Mouse (Mus musculus) forebrain, embryonic 14.5 days (tissue): ENCODE data around the gene Pm20d1. TPM values are rescaled to one million over a fixed set of nuclear protein-coding genes. Genes with fewer than 3 reads are reported as not detected.

Experiments
- ATAC-seq: fragments of 200-750 bp; cut with Nextera tagmentation; 2 replicates; pipeline ENCODE4 v1.8.0; 2017; ENCODE audit warnings: mild to moderate bottlenecking, moderate library complexity
- DNase-seq: peaks from one replicate; pipeline ENCODE4 v3.0.0-alpha.2; 2015; ENCODE audit warnings: low spot score
- H3K27ac ChIP-seq: fragments of 300-500 bp; sonication (generic); 2 replicates; pipeline ENCODE4 v1.5.1; 2014; ENCODE audit warnings: low read depth, mild to moderate bottlenecking, control low read depth, low read length, moderate library complexity
- H3K27me3 ChIP-seq: fragments of 300-500 bp; sonication (generic); replicated peaks from 2 replicates; pipeline ENCODE4 v1.6.1; 2014; ENCODE audit warnings: low read length, control low read depth, mixed read lengths; ENCODE audit not compliant: control insufficient read depth, insufficient read depth
- H3K36me3 ChIP-seq: fragments of 300-500 bp; sonication (generic); 2 replicates; pipeline ENCODE4 v1.6.1; 2014; ENCODE audit warnings: low read length, control low read depth; ENCODE audit not compliant: control insufficient read depth, insufficient read depth
- H3K4me1 ChIP-seq: fragments of 300-500 bp; sonication (generic); 2 replicates; pipeline ENCODE4 v1.6.1; 2014; ENCODE audit warnings: antibody characterized with exemption, low read length, control low read depth; ENCODE audit not compliant: control insufficient read depth, insufficient read depth
- H3K4me2 ChIP-seq: fragments of 300-500 bp; sonication (generic); 2 replicates; pipeline ENCODE4 v1.6.1; 2014; ENCODE audit warnings: mild to moderate bottlenecking, control low read depth, low read length
- H3K4me3 ChIP-seq: fragments of 300-500 bp; sonication (generic); 2 replicates; pipeline ENCODE4 v1.5.1; 2014; ENCODE audit warnings: low read depth, low read length, control low read depth
- H3K9ac ChIP-seq: fragments of 300-500 bp; sonication (generic); 2 replicates; pipeline ENCODE4 v1.6.1; 2014; ENCODE audit warnings: mild to moderate bottlenecking, low read length, control low read depth, moderate library complexity
- H3K9me3 ChIP-seq: fragments of 300-500 bp; sonication (generic); replicated peaks from 2 replicates; pipeline ENCODE4 v1.6.1; 2016; ENCODE audit warnings: low read length, control low read depth, mixed read lengths; ENCODE audit not compliant: control insufficient read depth
- WGBS: fragments of 180-500 bp; shearing (Covaris S2); extraction: QIAGEN DNeasy Blood & Tissue Kit; methylation state at CpG from one replicate; pipeline ENCODE4 v1.1.7; 2014; 5-methylcytosine and 5-hydroxymethylcytosine counted together
- polyA plus RNA-seq: library from polyadenylated mRNA; unstranded; fragments of >200 nt; fragmentation: Nextera tagmentation; extraction: Ambion mirVana; gene quantifications from 2 replicates; pipeline ENCODE4 v1.2.1, GENCODE M21; 2014

Pm20d1 gene
- polyA plus RNA-seq, 1 experiment from 2014 or later: 0.42 TPM

DNA sequence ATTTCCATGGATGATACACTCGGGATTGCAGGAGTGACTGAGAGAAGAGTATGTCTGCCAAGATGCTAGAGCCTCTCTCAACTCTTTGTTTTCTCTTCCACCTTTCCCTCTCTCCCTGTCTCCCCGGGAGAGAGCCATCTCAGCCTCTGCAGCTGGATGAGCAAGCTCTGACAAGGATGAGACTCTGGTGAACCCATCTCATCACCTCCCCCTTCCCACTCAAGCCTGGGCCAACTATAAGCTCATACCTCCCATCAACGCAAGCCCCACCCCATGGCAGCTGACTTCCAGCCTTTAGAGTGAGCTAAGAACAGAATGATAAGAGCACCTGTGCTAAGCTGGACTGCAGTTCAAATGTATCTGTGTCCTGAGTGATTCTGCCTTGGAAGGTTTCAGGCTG is 27.9 kb upstream of the Pm20d1 start:
- H3K27ac ChIP-seq: no peak overlapping the region
- ATAC-seq (no peak), DNase-seq (no peak)
- 0 out of 2 replicates have a peak, but pooled peaks cover 9% of the 10 kb centered on the region for H3K4me1 ChIP-seq
- H3K27me3 ChIP-seq: no peaks in the 10 kb centered on the region
- WGBS: 79% methylated on average over 3 of the region's 3 CpGs
- H3K4me2 ChIP-seq: no peak overlapping the region
- no peak overlapping the region for H3K4me3 ChIP-seq
- H3K9ac ChIP-seq: no peak overlapping the region
- H3K9me3 ChIP-seq: peaks cover 3% of the 10 kb centered on the region; the same call in 1 of the 2 replicates
- no peaks in the 10 kb centered on the region for H3K36me3 ChIP-seq

DNA sequence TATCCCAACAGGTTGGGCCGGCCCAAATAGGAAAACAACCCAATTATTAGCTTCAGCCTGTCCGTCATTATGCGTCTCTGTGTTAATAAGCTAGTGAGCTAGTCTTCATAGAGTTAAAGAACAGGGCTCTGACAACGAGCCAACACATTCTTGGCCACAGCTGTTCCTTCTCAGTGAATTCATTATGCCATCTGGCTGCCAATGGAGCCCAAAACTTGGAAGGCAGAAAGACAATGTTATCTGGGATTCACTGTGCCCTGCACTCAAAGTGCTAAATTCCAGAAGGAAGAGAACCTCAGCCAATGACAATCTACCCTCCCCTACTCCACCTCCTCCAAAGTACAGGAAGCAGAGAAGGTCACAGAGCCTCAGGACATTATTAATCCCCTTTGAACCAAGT is 26.5 kb upstream of the Pm20d1 start:
- H3K4me3 ChIP-seq: no peak overlapping the region
- no peak overlapping the region for H3K4me2 ChIP-seq
- peak overlapping the region; percentile 64 for H3K27ac ChIP-seq
- WGBS: 11% methylated on average over 4 of the region's 4 CpGs
- peak; percentile 93 for ATAC-seq
- H3K4me1 ChIP-seq: 0 out of 2 replicates have a peak, but pooled peaks cover 9% of the 10 kb centered on the region
- no peaks in the 10 kb centered on the region for H3K27me3 ChIP-seq
- peaks cover 3% of the 10 kb centered on the region; the same call in 1 of the 2 replicates for H3K9me3 ChIP-seq
- DNase-seq: peak; percentile 97
- no peak overlapping the region for H3K9ac ChIP-seq
- H3K36me3 ChIP-seq: no peaks in the 10 kb centered on the region

DNA sequence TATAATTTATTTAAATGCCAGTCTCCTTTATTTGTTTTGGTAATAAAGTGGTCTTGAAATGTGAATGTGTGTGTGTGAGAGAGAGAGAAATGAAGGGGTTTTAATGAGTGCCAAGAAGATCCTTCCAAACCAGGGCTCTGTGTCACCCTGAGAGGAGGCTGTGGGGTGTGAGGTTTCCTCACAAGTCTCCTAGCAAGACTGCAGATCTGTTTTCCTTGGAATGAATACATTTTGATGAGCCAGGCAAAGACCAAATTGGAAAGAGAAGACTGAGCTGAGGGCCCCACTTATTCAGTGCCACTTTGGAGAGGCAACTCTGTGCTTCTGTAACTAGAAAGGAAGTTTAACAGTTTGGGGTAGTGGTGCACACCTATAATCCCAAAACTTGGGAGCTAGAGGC is 25.7 kb upstream of the Pm20d1 start:
- Histone ChIP-seq H3K4me2 (no peak overlapping the region), H3K9me3 (peaks cover 3% of the 10 kb centered on the region; the same call in 1 of the 2 replicates)

DNA sequence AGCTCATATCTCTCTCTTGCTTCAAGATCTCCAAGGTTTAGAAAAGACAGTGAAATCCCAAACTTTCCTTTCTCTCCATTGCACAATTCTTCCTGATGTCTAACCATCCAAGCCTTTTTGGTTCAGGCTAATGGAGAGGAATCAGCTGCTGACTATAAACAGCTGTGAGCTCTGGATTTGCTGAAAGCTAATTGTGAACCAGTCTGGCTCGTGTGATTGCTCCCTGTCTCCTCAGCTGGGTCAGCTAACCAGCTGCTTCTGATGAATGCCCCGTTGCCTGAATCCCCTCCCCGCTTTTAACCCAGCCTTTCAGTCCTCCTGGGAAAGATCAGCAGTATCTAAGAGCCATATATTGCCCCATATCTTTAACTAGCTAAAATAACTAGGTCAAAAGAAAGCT is 2.6 kb upstream of the Pm20d1 start:
- Histone ChIP-seq H3K4me2 (no peak overlapping the region), H3K9me3 (no peaks in the 10 kb centered on the region), H3K9ac (no peak overlapping the region), H3K36me3 (no peaks in the 10 kb centered on the region), H3K4me3 (no peak overlapping the region), H3K27ac (no peak overlapping the region), H3K27me3 (0 out of 2 replicates have a peak, but pooled peaks cover 4% of the 10 kb centered on the region), H3K4me1 (peaks cover 2% of the 10 kb centered on the region; the same call in 1 of the 2 replicates)
- peak; percentile 63 for DNase-seq
- ATAC-seq: peak; percentile 40; the same call in 1 of the 2 replicates
- WGBS: 27% methylated on average over 3 of the region's 3 CpGs

More for the DNA sequence above, 25.7 kb upstream of the Pm20d1 start:
- ATAC-seq (no peak), DNase-seq (no peak)
- Histone ChIP-seq H3K36me3 (no peaks in the 10 kb centered on the region), H3K27ac (peak overlapping the region; percentile 64; the same call in 1 of the 2 replicates), H3K9ac (no peak overlapping the region), H3K4me1 (0 out of 2 replicates have a peak, but pooled peaks cover 9% of the 10 kb centered on the region), H3K4me3 (no peak overlapping the region), H3K27me3 (no peaks in the 10 kb centered on the region)

DNA sequence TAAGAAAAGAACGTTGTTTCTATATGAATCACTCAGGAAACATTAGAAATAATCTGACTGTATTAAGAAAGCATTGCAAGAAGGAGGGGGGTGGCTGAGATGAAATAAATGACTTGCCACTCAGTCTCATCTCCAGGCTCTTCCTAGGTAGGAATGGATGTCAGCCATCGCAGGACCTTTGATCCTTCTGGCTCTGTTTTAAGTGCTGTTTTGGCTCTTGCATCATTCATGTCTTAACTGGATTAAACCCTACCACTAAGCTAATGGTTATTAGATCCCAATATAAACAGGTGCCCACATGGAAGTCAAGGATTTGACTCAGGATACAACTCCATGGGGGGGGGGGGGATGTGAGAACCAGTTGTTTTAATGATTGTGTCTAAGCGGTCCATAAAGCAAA is 2.0 kb upstream of the Pm20d1 start:
- H3K9ac ChIP-seq: no peak overlapping the region
- no peak overlapping the region for H3K27ac ChIP-seq
- DNase-seq (no peak), ATAC-seq (no peak)
- no peak overlapping the region for H3K4me2 ChIP-seq
- 0 out of 2 replicates have a peak, but pooled peaks cover 4% of the 10 kb centered on the region for H3K27me3 ChIP-seq
- H3K9me3 ChIP-seq: no peaks in the 10 kb centered on the region
- H3K36me3 ChIP-seq: no peaks in the 10 kb centered on the region
- peaks cover 2% of the 10 kb centered on the region; the same call in 1 of the 2 replicates for H3K4me1 ChIP-seq
- no peak overlapping the region for H3K4me3 ChIP-seq
- WGBS: 88% methylated on average over 3 of the region's 3 CpGs

DNA sequence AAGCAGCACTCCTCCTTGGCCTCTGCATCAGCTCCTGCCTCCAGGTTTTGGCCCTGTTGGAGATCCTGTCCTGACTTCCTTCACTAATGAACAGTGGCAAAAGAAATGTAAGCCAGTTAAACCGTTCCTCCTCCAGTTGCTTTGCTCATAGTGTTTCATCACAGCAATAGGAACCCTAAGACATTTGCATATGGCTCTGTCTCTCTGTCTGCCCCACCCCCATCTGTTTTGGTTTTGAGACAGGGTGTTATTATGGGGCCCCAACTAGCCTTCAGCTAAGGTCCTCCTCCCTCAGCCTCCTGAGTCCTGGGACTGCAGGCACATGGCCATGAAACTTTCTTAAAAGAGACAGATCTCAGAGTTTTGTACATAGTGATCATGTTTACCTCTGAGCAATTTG is 2.8 kb downstream of the Pm20d1 start:
- no peak for ATAC-seq
- peaks cover 2% of the 10 kb centered on the region; the same call in 1 of the 2 replicates for H3K4me1 ChIP-seq
- DNase-seq: no peak
- H3K9me3 ChIP-seq: no peaks in the 10 kb centered on the region
- no peaks in the 10 kb centered on the region for H3K36me3 ChIP-seq
- no peak overlapping the region for H3K4me3 ChIP-seq
- H3K27ac ChIP-seq: no peak overlapping the region
- no peak overlapping the region for H3K4me2 ChIP-seq
- H3K9ac ChIP-seq: no peak overlapping the region
- 0 out of 2 replicates have a peak, but pooled peaks cover 4% of the 10 kb centered on the region for H3K27me3 ChIP-seq
- 38% methylated on average over 1 of the region's 1 CpGs for WGBS

DNA sequence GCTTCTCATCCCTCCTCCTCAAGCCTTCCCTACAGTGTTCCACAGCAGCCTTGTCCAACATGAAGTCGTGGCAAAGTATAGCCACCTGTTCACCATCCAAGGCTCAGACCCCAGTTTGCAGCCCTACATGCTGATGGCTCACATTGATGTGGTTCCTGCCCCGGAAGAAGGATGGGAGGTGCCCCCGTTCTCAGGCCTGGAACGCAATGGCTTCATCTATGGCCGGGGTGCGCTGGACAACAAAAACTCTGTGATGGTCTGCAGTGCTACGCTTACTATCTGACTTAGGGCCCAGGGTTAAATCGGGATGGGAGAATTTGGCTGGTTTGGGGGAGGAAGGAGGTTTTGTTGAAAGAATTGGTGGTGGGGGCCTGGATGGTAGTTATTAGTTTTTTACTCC is 3.9 kb downstream of the Pm20d1 start:
- WGBS: 96% methylated on average over 8 of the region's 8 CpGs

DNA sequence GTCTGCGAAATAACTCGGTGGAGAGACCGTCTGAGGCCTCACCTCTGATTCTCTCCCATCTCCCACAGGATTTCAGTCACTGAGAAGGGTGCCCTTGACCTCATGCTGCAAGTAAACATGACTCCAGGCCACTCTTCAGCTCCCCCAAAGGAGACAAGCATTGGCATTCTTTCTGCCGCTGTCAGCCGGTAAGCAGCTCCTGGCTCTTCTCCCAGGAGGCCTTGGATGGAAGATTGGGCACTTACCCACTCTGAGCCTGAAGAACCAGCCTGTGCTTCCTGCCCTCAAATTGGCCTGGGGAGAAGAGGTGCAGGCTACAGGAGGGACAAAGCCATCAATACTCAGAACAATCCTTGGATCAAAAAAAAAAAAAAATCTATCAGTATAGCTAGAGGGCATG is 5.5 kb downstream of the Pm20d1 start:
- Histone ChIP-seq H3K4me3 (no peak overlapping the region), H3K36me3 (no peaks in the 10 kb centered on the region), H3K4me1 (no peaks in the 10 kb centered on the region), H3K27me3 (no peaks in the 10 kb centered on the region), H3K27ac (no peak overlapping the region), H3K4me2 (no peak overlapping the region), H3K9me3 (no peaks in the 10 kb centered on the region), H3K9ac (no peak overlapping the region)
- no peak for DNase-seq
- WGBS: 92% methylated on average over 5 of the region's 5 CpGs
- no peak for ATAC-seq

More for the DNA sequence above, 3.9 kb downstream of the Pm20d1 start:
- no peak overlapping the region for H3K9ac ChIP-seq
- no peaks in the 10 kb centered on the region for H3K36me3 ChIP-seq
- no peaks in the 10 kb centered on the region for H3K9me3 ChIP-seq
- peaks cover 2% of the 10 kb centered on the region; the same call in 1 of the 2 replicates for H3K4me1 ChIP-seq
- H3K27me3 ChIP-seq: 0 out of 2 replicates have a peak, but pooled peaks cover 4% of the 10 kb centered on the region
- no peak overlapping the region for H3K27ac ChIP-seq
- no peak for ATAC-seq
- no peak overlapping the region for H3K4me3 ChIP-seq
- no peak for DNase-seq
- H3K4me2 ChIP-seq: no peak overlapping the region

DNA sequence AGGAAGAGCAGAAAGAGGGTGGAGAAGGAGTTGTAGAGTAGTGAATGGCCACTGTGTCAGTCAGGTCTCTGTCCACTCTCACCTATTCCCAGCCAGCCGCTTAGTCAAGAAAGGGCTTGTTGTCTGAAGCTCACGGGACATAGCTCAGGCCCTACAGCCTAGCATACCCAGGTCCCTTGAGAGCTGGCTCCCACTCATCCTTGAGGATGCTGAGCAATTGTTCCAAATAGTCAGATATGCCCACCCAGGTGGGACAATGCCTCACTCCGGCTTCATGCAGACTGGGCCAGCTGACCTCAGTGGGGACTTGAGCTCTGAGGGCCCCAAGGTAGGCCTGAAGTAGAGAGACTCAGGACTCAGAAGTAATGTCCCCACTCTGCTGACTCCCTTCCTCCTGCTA is 7.0 kb downstream of the Pm20d1 start:
- H3K27me3 ChIP-seq: no peaks in the 10 kb centered on the region
- no peak overlapping the region for H3K9ac ChIP-seq
- H3K4me1 ChIP-seq: no peaks in the 10 kb centered on the region
- H3K9me3 ChIP-seq: no peaks in the 10 kb centered on the region
- no peak overlapping the region for H3K27ac ChIP-seq
- DNase-seq (no peak), ATAC-seq (no peak)
- no peak overlapping the region for H3K4me3 ChIP-seq
- WGBS: 93% methylated on average over 3 of the region's 3 CpGs
- no peak overlapping the region for H3K4me2 ChIP-seq
- H3K36me3 ChIP-seq: no peaks in the 10 kb centered on the region
